Mouse (Mus musculus) lung, postnatal 14 days (tissue): Measurements from ENCODE around the gene Arl13b.
A peak's percentile ranks its signal among the peaks of the same experiment; 100 is the strongest.

Experiments
- DNase-seq: peaks from one replicate; pipeline ENCODE4 v3.0.0; 2021

Gene Arl13b

GRCm38 (mm10) chr16:62813790-62814189, 33.0 kb downstream of the Arl13b start:
- DNase-seq: no peak

GRCm38 (mm10) chr16:62810855-62811254, 36.0 kb downstream of the Arl13b start:
- DNase-seq: no peak

- no peak for DNase-seq
Measured at GRCm38 (mm10) chr16:62807249-62807979, 39.4 kb downstream of the Arl13b start.

GRCm38 (mm10) chr16:62804621-62805020, 42.2 kb downstream of the Arl13b start:
- no peak for DNase-seq

- no peak for DNase-seq
Measured at GRCm38 (mm10) chr16:62799839-62800238, 47.0 kb downstream of the Arl13b start.

- DNase-seq: no peak
Measured at GRCm38 (mm10) chr16:62799426-62799825, 47.4 kb downstream of the Arl13b start.

- no peak for DNase-seq
Measured at GRCm38 (mm10) chr16:62798808-62799207, 48.0 kb downstream of the Arl13b start.

GRCm38 (mm10) chr16:62796608-62797007, 50.2 kb downstream of the Arl13b start:
- no peak for DNase-seq

GRCm38 (mm10) chr16:62786621-62787331, 60.1 kb downstream of the Arl13b start, which contains the start of gene Nsun3:
Gene Nsun3, minus strand, starts transcription at chr16:62786818.
- peak; percentile 91 for DNase-seq

GRCm38 (mm10) chr16:62782229-62782628, 64.6 kb downstream of the Arl13b start:
- peak; percentile 13 for DNase-seq

- no peak for DNase-seq
Measured at GRCm38 (mm10) chr16:62778282-62778681, 68.6 kb downstream of the Arl13b start.

GRCm38 (mm10) chr16:62776034-62776433, 70.8 kb downstream of the Arl13b start:
- DNase-seq: no peak

GRCm38 (mm10) chr16:62773462-62773861, 73.4 kb downstream of the Arl13b start:
- DNase-seq: no peak

- DNase-seq: peak; percentile 9
Measured at GRCm38 (mm10) chr16:62758340-62758739, 88.5 kb downstream of the Arl13b start.

- DNase-seq: no peak
Measured at GRCm38 (mm10) chr16:62755307-62755706, 91.5 kb downstream of the Arl13b start.

GRCm38 (mm10) chr16:62753597-62753996, 93.2 kb downstream of the Arl13b start:
- DNase-seq: no peak

GRCm38 (mm10) chr16:62753079-62753478, 93.8 kb downstream of the Arl13b start:
- DNase-seq: no peak

- DNase-seq: no peak
Measured at GRCm38 (mm10) chr16:62745875-62746274, 101.0 kb downstream of the Arl13b start.
